Mouse (Mus musculus) E14TG2a.4 (cell line): ENCODE results near the gene Sh3bp1.

Experiments used
- H3K27me3 ChIP-seq: 2 replicates; pipeline ENCODE4 v1.6.1; 2014; ENCODE audit warnings: low read length, control low read depth; ENCODE audit not compliant: insufficient read depth
- H3K36me3 ChIP-seq: 2 replicates; pipeline ENCODE4 v1.6.1; 2014; ENCODE audit warnings: low read length, control low read depth; ENCODE audit not compliant: insufficient read depth
- H3K4me1 ChIP-seq: replicated peaks from 2 replicates; pipeline ENCODE4 v1.6.1; 2014; ENCODE audit warnings: low read depth, low read length, control low read depth
- H3K4me3 ChIP-seq: replicated peaks from 2 replicates; pipeline ENCODE4 v1.5.1; 2014; ENCODE audit warnings: mild to moderate bottlenecking, low read length
- H3K9me3 ChIP-seq: 2 replicates; pipeline ENCODE4 v1.6.1; 2014; ENCODE audit warnings: low read length, control low read depth
- CTCF ChIP-seq: conservative IDR thresholded peaks from 2 replicates; pipeline ENCODE4 v1.5.1; 2014; ENCODE audit warnings: low read length
- NANOG ChIP-seq: IDR thresholded peaks from 2 replicates; pipeline ENCODE4 v1.6.1; 2014; ENCODE audit warnings: borderline replicate concordance, low read length, mixed read lengths
- POU5F1 ChIP-seq: IDR thresholded peaks from 2 replicates; pipeline ENCODE4 v1.6.1; 2014; ENCODE audit warnings: low read length, borderline replicate concordance

Sh3bp1 gene

GRCm38 (mm10) chr15:78892440-78892839, 7.1 kb upstream of the Sh3bp1 start:
- Histone ChIP-seq H3K36me3 (peaks cover 82% of the 10 kb centered on the region), H3K27me3 (no peaks in the 10 kb centered on the region), H3K4me1 (peaks cover 81% of the 10 kb centered on the region), H3K9me3 (no peaks in the 10 kb centered on the region), H3K4me3 (no peak overlapping the region)
- TF ChIP-seq CTCF (no peak), NANOG (no peak), POU5F1 (no peak)

DNA sequence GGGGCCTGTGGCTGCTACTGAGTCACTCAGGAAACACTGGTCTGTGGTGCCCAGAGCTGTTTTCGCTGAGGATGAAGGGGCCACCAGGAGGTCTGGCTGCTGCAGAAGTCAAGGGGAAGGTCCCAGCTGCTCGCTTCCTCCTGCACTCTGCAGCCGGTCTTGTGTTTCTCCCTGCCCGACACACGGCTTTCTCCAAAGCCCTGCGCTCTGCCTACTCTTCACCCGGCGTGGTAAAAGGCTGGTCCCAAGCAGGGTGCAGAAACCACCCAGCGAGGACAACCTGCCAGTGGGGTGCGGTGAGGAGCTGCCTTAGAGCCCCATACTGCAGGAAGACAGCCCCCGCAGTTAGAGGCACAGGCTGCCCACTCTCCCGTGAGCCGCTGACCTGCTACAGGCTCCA, 4.8 kb upstream of the Sh3bp1 start:
- TF ChIP-seq POU5F1 (no peak), NANOG (no peak), CTCF (no peak)
- 0 out of 2 replicates have a peak, but pooled peaks cover 5% of the 10 kb centered on the region for H3K27me3 ChIP-seq
- peaks cover 79% of the 10 kb centered on the region for H3K4me1 ChIP-seq
- peak overlapping the region; percentile 43; the same call in 1 of the 2 replicates for H3K4me3 ChIP-seq
- H3K36me3 ChIP-seq, result peaks cover 60% of the 10 kb centered on the region
- no peaks in the 10 kb centered on the region for H3K9me3 ChIP-seq

DNA sequence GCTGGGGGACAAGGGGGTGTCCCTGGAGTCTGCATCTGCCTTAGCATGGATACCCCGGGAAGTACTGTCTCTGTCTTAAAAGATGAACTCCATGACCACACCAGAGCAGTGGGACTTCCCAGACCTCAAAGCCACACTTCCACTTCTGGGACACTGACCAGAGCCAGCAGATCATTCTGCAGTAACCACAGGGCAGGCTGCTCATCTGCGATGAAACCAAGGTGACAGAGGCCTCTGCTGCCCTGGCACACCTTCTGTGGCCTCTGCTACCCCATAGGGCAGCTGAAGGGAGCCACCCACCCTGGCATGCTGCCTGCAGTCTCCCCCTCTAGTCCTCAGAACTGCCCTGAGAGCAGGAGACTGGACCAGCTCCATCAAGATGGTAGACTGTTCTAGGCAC, 3.8 kb upstream of the Sh3bp1 start:
- H3K36me3 ChIP-seq, result peaks cover 51% of the 10 kb centered on the region
- H3K4me1 ChIP-seq, result peaks cover 85% of the 10 kb centered on the region
- TF ChIP-seq POU5F1, result no peak
- TF ChIP-seq NANOG, result no peak
- no peak for TF ChIP-seq CTCF
- 0 out of 2 replicates have a peak, but pooled peaks cover 5% of the 10 kb centered on the region for H3K27me3 ChIP-seq
- no peaks in the 10 kb centered on the region for H3K9me3 ChIP-seq
- H3K4me3 ChIP-seq, result peak overlapping the region; percentile 43

DNA sequence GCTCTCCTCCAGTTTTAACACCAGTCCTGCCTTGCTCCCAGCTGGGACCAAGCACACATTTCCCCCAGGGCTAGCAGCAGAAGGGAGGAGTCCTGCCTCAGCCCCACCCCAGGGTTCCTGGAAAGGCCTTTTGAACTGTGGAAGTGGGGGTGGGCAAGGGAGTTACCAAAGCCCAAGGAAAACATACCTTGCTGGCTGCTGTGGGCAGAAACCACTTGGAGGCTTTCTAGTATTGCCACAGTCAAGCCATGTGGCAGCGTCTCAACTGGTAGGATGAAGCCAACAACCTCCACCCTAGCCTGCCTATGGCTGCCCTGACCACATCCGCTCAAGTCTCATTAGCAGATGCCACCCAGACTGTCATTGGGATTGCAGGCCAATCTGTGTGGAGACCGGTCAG, 3.4 kb upstream of the Sh3bp1 start:
- Histone ChIP-seq H3K27me3 (0 out of 2 replicates have a peak, but pooled peaks cover 5% of the 10 kb centered on the region), H3K4me3 (peak overlapping the region; percentile 43), H3K36me3 (peaks cover 47% of the 10 kb centered on the region), H3K9me3 (no peaks in the 10 kb centered on the region), H3K4me1 (peaks cover 89% of the 10 kb centered on the region)
- TF ChIP-seq POU5F1, result no peak
- no peak for TF ChIP-seq NANOG
- TF ChIP-seq CTCF, result no peak

DNA sequence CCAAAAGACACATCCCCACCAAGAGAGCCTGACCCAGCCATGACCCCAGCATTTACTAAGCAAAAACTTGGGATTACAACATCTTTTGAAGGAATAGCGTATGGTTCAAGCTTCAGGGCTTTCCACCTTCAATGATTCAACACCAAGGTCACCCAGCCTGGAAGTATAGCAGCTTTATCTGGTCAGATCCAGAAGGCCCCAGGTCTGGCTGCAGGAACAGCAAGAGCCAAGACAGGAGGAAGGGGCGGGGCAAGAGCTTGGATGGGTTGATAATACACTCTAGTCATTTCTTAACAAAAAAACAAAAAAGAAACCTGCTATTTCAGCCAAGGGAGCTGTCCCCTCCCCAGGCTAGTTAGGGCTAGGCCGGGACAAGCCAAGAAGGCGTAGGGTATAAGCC, 2.1 kb upstream of the Sh3bp1 start:
- TF ChIP-seq CTCF (no peak), POU5F1 (no peak), NANOG (no peak)
- H3K27me3 ChIP-seq, result 0 out of 2 replicates have a peak, but pooled peaks cover 5% of the 10 kb centered on the region
- 0 out of 2 replicates have a peak overlapping the region, but pooled peaks have one; percentile 89 for H3K4me3 ChIP-seq
- no peaks in the 10 kb centered on the region for H3K9me3 ChIP-seq
- H3K36me3 ChIP-seq, result peaks cover 33% of the 10 kb centered on the region
- peaks cover 92% of the 10 kb centered on the region for H3K4me1 ChIP-seq

GRCm38 (mm10) chr15:78898507-78899001, 1.0 kb upstream of the Sh3bp1 start:
- 0 out of 2 replicates have a peak, but pooled peaks cover 5% of the 10 kb centered on the region for H3K27me3 ChIP-seq
- H3K4me1 ChIP-seq, result peaks cover 92% of the 10 kb centered on the region
- H3K4me3 ChIP-seq, result peak overlapping the region; percentile 89
- H3K36me3 ChIP-seq, result peaks cover 30% of the 10 kb centered on the region
- TF ChIP-seq NANOG (no peak), POU5F1 (no peak), CTCF (no peak)
- no peaks in the 10 kb centered on the region for H3K9me3 ChIP-seq

DNA sequence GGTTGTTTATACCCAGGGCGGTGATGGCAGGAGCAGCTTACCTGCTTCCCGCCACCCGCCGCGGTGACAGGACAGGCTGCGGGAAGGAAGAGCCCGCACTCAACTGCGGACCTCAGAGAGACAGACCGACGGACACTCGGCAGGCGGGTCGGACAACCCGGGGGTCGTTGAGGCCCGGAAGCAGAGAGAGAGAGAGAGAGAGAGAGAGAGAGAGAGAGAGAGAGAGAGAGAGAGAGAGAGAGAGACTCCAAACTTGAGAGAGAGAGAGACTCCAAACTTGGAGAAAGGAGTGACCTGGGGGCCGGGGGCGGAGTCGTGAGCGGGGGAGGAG, 194 bp upstream of the Sh3bp1 start, which contains the start of gene Gm49510:
TSS of gene Gm49510 (plus strand) at position 259 of the 331 bp plus-strand sequence.
- Histone ChIP-seq H3K36me3 (peaks cover 30% of the 10 kb centered on the region), H3K9me3 (no peaks in the 10 kb centered on the region), H3K4me3 (peak within 1 kb of the TSS; percentile 89), H3K27me3 (0 out of 2 replicates have a peak, but pooled peaks cover 5% of the 10 kb centered on the region), H3K4me1 (peaks cover 90% of the 10 kb centered on the region)
- TF ChIP-seq NANOG (no peak), POU5F1 (no peak), CTCF (no peak)

DNA sequence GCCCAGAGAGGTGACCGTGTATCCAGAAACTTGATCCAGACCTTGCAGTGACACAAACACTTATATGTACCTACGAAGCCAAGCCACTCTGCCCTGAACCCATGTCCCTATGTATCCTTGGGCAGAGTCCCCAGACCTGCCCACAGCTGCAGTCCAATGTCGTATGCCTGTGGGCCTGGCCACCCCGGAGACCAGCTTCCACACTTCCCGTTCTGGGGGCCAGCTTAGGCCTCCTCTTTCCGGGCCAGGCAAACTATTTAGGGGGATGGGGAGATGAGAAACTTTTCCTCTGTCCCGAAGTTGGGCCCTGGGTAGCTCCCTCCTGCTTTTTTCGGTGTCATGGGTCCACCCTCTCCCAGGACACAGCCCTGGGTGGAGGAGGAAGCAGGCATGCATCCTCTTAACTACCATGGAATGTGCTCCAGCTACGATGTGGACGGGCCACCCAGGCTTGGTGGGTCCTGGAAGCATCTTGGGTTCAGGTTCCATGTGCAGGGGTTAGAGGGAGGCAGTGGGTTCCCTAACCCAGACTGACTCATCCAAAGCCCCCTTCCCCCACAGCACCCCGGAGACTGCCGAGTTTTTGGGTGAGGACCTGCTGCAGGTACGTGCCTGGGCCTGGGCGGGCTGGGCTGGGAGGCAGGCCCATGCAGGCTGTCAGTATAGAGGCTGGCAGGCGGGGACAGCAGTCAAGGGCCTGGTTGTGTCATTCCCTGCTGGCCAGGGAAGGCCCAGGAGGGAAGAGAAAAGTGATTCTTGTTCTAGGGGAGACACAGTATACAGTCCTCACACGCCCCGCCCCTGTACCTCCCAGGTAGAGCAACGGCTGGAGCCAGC, 1.2 kb downstream of the Sh3bp1 start:
- H3K36me3 ChIP-seq, result peaks cover 30% of the 10 kb centered on the region
- peak overlapping the region; percentile 89 for H3K4me3 ChIP-seq
- peaks cover 75% of the 10 kb centered on the region for H3K4me1 ChIP-seq
- 0 out of 2 replicates have a peak, but pooled peaks cover 5% of the 10 kb centered on the region for H3K27me3 ChIP-seq
- TF ChIP-seq CTCF (no peak), NANOG (no peak), POU5F1 (no peak)
- no peaks in the 10 kb centered on the region for H3K9me3 ChIP-seq

DNA sequence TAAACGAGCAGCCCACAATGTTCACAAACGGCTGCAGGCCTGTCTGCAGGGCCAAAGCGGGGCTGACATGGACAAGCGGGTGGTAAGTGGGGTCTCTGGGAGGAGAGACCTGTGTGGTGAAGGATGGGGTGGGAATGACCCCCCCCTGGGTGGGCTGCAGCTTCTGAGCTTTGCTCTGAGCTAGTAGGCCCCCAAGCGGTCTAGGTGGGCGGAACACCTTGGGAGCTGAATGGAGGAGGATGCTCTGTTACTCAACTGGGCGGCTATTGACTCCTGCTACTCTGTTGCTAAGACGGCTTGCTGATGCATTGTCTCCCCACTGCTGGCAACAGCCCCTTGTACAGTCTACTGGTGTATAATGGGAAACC, 1.8 kb downstream of the Sh3bp1 start:
- Histone ChIP-seq H3K4me1 (peaks cover 73% of the 10 kb centered on the region), H3K9me3 (no peaks in the 10 kb centered on the region), H3K36me3 (peaks cover 36% of the 10 kb centered on the region), H3K4me3 (peak overlapping the region; percentile 89), H3K27me3 (0 out of 2 replicates have a peak, but pooled peaks cover 5% of the 10 kb centered on the region)
- TF ChIP-seq NANOG (no peak), CTCF (no peak; the same call in 1 of the 2 replicates), POU5F1 (no peak)
